Mouse (Mus musculus) frontal cortex, postnatal 10 days (tissue): ENCODE results near the gene Gm20388.

ENCODE experiments used
- DNase-seq, 2 experiments: peaks; one replicate each; pipeline ENCODE4 v3.0.0; 2022; ENCODE audit warnings: low spot score in 2 of 2, mixed read lengths in 1 of 2

The Gm20388 gene

GRCm38 (mm10) chr8:121116591-121117185 is 1206.0 kb downstream of the Gm20388 start:
- DNase-seq, result no peak

DNA sequence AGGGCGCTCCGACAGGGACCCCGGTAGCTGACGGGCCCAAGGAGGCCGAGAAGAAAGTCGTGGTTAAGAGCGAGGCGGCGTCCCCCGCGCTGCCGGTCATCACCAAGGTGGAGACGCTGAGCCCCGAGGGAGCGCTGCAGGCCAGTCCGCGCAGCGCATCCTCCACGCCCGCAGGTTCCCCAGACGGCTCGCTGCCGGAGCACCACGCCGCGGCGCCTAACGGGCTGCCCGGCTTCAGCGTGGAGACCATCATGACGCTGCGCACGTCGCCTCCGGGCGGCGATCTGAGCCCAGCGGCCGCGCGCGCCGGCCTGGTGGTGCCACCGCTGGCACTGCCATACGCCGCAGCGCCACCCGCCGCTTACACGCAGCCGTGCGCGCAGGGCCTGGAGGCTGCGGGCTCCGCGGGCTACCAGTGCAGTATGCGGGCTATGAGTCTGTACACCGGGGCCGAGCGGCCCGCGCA is 1206.6 kb downstream of the Gm20388 start:
- DNase-seq, result no peak

DNA sequence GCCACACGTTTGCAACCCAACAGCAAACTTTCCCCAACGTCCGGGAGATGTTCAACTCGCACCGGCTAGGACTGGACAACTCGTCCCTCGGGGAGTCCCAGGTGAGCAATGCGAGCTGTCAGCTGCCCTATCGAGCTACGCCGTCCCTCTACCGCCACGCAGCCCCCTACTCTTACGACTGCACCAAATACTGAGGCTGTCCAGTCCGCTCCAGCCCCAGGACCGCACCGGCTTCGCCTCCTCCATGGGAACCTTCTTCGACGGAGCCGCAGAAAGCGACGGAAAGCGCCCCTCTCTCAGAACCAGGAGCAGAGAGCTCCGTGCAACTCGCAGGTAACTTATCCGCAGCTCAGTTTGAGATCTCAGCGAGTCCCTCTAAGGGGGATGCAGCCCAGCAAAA is 1207.3 kb downstream of the Gm20388 start:
- no peak for DNase-seq

GRCm38 (mm10) chr8:121118634-121119420 is 1208.2 kb downstream of the Gm20388 start:
- DNase-seq, result no peak

- no peak for DNase-seq
These were observed 1209.2 kb downstream of the Gm20388 start for GRCm38 (mm10) chr8:121119635-121120455.

DNA sequence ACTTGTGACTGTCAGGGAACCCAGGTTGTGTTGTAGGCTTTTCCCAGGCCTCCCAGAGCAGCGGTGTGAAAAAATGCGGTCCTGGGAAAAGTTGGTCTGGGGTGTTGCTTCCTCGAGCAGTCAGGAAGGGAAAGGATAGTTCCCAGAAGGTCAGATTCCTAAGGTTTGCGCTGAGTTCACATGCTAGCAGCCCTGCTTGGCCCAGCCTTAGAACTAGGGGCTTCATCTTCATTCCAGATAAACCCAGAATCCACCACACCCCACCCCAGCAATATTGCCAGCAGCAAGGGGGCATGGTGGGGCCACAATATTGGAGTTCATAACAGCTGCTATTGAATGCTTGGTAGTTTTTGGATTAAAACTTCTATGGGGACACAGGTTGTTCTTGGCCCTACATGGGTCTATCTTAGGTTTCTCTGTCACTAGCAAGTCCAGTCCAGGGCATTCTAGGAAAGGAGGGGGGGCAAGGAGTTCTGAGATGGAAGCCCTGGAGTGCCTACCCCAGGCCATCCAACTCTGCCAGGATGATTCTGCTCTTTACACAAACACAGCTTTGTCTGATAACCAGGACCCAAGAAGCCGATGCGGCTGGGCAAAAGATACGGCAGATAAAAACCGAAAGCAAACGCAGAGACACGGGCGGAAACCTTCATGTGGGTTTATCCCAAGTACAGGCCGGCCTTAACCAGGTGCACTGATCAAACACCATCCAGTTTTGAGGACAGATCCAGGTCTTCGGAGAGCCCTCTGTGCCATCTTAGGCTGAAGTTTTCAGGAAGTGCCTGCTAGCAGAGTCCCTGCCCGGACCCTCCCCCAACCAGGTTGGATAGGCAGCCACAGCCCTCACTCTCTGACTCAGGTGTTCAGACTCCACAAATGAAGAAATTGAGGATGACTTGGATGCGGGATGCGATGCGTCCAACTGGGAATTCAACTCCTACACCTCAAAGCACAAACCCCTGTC is 1210.1 kb downstream of the Gm20388 start:
- DNase-seq, result no peak

DNA sequence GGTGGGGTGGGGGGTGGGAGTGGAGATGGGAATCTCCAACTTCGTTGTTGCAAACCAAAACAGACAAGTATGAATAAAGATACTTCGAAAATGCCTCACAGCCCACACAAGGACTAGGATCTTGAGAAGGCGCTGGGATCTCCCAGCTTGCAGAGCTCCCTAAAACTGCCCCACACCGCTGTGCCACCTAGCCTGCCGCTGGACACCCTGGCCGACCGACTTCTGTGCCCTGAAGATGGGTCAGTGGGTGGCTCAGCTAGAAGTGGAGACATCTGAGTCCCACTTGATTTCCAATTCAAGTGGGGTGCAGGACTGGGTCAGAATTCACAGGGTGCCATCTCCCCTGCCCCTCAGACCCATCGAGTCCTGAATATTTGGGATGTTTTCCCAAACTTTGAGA is 1211.1 kb downstream of the Gm20388 start:
- DNase-seq, result no peak

DNA sequence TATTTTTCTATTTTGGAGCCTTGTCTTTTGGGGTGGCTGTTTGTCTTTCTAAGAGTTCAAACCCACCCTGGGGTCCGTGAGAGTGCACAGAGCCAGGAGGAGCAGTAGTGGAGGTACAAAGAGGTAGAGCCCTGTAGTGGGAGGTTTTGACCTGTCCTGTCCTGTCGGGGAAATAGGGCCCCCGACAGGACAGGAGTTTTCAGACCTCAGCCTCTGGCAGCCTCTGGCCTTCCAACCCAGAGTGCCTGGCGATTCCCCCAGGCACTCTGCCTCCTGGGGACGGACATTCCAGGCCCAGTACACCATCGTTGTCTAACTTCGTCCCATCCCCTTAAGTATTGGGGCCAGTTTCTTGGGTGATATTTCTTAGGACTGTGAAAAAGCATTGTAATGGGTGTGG is 1211.7 kb downstream of the Gm20388 start:
- DNase-seq, result no peak

DNA sequence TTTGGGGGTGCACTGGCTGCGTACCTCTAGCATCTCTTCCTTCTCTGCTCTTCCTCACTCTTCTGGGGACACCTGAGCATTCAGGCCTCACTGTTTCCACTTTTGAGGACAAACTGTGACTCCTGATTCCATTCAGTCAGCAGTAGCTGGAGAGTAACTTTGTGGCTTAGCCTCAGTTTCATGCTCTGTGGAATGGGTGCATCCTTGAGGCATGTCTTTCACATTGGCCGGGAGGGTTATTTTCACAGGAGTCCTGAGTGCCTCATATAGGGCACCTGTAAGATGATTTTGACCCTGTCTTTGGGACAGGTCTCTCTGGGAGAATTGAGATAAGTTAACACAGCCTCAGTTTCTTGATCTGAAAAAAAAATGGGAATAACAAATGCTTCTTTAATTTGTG is 1212.5 kb downstream of the Gm20388 start:
- DNase-seq, result no peak

GRCm38 (mm10) chr8:121124547-121125239 is 1214.1 kb downstream of the Gm20388 start:
- no peak for DNase-seq

- peak in 1 of 2 experiments; percentile 57 for DNase-seq
These were observed 1214.8 kb downstream of the Gm20388 start for GRCm38 (mm10) chr8:121125311-121125876.

GRCm38 (mm10) chr8:121126191-121126590 is 1215.5 kb downstream of the Gm20388 start:
- no peak for DNase-seq

DNA sequence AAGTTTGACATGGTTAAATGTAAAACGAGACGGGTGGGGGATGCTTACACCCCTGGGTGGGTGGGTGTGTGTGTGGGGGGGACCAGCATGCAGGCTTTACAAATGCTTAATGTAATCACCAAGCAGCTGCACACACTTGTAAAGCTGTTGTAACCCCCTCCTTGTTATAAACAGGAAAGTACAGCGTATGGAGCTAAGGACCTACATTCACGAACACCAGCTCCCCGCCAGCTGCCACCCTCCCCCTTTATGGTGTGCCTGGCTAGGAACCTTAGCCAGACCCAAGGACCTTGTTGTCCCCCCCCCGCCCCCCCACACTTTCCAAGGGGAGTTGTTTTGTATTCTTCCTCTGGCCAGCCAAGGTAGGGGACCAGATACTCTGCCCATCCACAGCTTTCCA is 1216.1 kb downstream of the Gm20388 start:
- DNase-seq, result no peak

DNA sequence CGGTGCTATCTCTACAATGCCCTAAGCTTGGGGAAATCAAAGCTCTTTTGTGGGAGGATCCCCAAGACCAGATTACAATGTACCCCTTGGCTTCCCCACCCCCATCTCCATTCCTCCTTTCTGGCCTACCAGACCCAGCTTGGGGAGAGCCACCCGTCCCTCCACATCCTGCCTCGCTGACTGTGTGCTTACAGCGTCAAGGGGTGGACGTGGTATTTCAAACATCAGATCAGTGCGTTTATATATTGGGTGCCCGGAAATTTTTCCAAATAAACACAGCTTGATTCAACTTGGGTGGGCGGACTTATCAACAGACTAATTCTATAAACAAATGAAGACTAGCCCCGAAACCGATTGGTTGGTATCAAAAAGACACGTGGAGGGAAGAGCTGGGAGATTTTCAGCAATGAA is 1216.7 kb downstream of the Gm20388 start:
- DNase-seq, result no peak

GRCm38 (mm10) chr8:121127756-121128375 is 1217.2 kb downstream of the Gm20388 start, which contains the start of gene Foxl1:
Gene Foxl1 (plus strand): TSS chr8:121127940.
- DNase-seq, result no peak

DNA sequence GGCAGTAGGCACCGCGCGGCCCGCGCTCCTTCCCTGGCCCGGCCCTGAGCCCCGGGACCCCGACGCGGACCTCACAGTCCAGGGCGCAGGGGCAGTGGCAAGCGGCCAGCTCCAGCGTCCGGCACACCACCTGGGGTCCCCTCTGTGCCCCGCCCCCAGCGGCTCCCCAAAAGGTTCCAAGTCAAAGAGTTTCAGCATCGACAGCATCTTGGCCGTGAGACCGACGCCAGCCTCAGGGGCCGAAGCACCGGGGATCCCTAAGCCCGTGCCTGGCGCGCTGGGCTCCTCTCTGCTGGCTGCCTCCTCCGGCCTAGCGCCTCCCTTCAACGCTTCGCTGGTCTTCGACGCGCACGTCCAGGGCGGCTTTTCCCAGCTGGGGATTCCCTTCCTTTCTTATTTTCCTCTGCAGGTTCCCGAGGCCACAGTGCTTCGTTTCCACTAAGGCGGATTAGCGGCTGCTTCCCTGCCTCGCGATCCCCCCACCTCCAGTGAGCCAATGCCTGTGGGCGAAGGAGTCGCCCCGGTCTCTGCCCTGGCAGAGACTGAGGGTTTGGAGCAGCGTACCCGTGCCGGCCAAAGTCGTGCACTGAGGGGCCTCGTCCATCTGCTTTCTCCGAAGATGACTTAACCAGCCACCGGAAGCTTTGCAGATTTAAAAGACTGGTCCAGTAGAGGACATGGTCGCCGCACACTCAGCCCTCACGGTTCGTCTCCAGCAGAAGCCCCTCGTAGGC is 1218.1 kb downstream of the Gm20388 start:
- no peak for DNase-seq

DNA sequence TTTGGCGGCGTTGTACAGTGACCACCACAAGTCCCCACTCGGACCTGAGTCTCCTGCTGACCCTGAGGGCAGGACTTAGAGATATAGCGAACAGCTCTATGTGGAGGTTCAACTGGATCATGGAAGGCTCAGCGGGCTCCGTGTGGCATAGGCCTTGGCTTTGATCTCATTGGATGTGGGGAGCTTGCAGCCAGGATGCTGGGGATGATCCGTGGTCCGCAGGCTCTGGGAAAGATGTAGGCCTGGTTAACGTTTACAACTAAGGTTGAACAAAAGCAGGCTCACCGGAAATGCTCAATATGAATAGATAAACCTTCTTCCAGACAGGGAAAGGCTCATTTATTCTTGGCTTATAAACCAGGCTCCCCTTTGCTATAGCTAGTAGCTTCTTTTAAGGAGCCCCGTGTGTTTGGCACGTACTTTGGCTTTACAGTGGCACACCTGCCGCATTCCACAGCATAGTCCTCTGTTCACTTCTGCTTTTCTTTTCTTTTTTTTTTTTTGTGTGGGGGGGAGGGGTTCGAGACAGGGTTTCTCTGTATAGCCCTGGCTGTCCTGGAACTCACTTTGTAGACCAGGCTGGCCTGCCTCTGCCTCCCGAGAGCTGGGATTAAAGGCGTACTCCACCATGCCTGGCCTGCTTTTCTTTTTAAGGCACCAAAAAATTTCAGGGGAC is 1218.8 kb downstream of the Gm20388 start:
- DNase-seq, result no peak

GRCm38 (mm10) chr8:121130522-121130921 is 1219.9 kb downstream of the Gm20388 start:
- DNase-seq, result no peak
